Mouse (Mus musculus) layer of hippocampus, adult 18-20 months (tissue): Measurements from ENCODE around the gene Socs7. TPM values are rescaled to one million over a fixed set of nuclear protein-coding genes. Genes with fewer than 3 reads are reported as not detected.

Source experiments
- DNase-seq, 2 experiments: peaks; one replicate each; pipeline ENCODE4 v3.0.0; 2022; ENCODE audit warnings: low spot score in 2 of 2
- total RNA-seq, 2 experiments: library from RNA; stranded (reverse); gene quantifications; 2 replicates each; pipeline ENCODE4 v1.2.3; 2021

The Socs7 gene
- total RNA-seq, 2 experiments from 2014 or later: 81.5 to 85.4 TPM

- peak in 1 of 2 experiments; percentile 48 for DNase-seq
Observed at GRCm38 (mm10) chr11:97338977-97339315, 23.4 kb upstream of the Socs7 start.

- no peak for DNase-seq
Observed at GRCm38 (mm10) chr11:97343175-97343574, 19.2 kb upstream of the Socs7 start.

GRCm38 (mm10) chr11:97343619-97344018, 18.7 kb upstream of the Socs7 start:
- no peak for DNase-seq

DNA sequence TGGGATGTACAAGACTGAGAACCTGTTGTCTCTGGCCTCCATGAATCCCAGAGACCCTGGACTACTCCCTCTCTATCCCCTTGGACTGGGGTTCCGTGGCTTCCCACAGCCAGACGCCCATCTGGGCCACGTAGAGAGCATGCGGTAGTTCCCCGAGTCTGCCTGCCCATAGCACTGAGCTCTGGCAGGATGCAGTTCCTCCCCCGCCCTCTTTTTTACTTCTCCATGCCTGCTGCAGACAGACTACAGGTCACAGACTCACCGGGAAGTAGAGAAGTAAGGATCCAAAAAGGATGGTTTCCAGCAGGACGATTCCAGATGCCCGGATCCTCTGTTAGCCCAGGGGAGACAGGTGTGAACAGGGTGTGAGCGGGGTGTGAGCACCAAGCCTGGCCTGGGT, 16.9 kb upstream of the Socs7 start:
- DNase-seq: no peak

DNA sequence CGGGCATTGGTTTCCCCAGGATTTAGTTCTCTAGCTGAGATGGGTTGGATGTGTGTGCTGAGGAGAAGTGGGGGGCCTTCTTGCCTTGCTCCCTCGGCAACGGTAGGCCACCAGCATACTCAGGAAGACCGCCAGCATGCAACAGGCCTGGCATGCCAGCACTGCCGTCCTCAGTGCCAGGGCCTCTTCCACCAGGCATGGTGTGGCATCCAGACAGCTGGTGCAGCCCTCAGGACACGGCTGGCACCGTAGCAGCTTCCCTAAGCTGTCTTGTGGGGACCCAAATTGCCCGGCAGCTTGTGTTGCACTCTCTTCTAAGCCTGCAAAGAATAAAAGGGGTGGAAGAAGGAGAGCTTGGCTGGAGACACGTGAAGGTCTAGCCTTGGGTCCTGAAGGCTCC, 16.0 kb upstream of the Socs7 start:
- DNase-seq: no peak

DNA sequence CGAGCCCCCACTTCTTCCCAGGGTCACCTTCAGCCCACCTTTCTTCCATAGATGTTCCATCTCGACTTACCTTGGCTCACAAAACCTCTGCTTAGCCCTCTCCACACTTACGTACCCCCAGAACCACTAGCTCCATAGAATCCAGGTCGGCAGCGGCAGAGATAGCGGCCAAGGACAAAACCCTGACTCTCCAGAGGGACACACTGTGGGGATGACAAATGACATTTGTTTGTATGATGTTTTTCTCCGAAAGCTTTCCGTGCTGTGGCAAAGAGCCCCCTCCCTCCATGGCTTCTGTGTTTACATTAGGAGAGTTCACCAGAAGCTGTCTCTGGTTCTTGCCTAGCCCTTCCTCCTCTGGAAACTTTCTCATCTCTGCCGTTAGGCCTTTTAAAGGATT, 15.1 kb upstream of the Socs7 start:
- DNase-seq: no peak

DNA sequence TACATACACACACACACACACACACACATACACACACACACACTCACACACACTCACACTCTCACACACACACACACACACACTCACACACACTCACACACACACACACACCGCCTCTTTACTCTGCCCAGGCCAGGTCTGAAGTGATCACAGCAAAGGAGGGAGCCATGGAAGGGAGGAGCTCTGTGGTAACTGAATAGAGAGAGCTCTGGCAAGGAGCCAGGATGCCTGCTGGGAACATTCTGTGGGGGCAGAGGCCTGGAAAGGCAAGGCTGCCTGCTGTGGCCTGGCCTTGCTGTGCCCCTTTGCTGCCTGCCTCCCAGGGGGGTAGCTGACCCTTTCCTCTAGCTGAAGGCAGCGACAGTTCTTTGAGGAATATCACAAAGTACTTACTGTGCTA, 12.3 kb upstream of the Socs7 start:
- DNase-seq: peak; percentile 52 to 83

DNA sequence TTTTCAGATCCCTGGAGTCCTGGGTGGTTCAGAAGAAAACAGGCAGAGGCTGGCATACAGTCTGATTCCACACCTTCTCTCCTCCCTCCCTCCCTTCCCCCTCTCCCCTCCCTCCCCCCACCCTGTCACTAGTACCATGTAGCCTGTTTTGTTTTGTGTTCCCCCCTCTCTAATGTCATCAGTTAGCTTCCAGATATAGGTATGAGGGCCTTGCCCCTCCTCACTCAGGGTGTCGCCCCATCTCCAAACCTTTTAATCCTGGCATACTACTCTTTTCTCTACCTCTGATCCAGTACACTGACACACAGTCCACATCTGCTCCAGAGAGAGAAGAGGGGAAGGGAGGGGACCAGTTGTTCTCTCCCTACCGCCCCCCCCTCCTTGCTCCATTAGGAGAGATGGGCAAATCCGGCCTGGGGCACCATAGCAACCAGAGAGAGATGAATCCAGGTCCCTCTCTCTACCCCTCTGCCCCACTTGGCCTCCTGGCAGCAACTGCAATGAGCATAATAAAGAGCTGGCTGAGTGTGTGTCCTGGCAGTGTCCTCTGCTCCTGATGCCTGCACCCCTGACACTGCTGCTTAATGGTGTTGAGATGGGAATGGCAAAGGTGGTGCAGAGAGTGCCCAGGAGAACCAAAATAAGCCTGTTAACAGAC, 10.2 kb upstream of the Socs7 start, which contains the start of gene Gpr179:
TSS of gene Gpr179 (minus strand) at position 51 of the 658 bp plus-strand sequence.
- DNase-seq: no peak

DNA sequence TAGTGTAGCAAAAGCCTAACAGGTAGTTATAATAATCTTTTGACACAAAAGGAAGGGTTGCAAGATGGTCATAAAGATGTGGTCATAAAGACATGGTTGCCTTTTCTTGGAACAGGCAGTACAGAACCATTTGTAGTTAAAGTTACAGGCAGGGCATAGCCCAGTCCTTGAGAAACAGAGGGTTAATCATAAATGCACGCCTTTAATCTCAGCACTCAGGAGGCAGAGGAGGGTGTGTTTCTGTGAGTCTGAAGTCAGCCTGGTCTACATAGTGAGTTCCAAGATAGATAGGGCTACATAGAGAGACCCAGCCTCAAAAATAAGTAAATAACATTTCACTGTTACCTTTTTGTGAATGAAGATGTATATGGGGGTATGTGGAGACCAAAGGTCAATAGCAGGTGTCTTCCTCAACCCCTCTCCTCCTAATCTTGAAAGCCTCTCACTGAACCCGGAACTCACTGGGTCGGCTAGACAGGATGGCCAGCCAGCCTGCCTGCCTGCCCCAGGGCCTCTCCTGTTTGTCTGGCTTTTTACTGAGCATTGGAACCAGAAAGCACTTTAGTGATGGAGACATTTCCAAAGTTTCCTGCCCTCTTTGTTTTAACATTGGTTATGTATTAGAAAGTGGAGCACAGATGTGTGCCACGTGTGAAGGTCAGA, 9.3 kb upstream of the Socs7 start:
- DNase-seq: no peak

DNA sequence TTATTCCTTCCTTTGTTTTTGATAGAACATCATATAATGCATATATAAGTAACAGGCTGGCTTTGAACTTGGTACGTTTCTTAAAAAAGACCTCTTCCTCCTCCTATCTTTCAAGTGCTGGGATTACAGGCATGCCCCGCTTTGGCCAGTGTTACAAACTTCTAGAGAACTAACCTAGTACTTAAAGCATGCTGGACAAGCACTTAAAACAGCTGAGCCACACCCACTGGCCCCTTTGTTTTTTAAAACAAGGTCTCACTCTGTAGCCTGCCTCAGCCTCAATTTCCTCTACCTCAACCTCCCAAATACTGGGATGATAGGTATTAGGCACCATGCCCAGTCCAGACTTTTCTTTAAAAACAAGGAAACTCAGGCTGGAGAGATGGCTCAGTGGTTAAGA, 7.7 kb upstream of the Socs7 start:
- no peak for DNase-seq

DNA sequence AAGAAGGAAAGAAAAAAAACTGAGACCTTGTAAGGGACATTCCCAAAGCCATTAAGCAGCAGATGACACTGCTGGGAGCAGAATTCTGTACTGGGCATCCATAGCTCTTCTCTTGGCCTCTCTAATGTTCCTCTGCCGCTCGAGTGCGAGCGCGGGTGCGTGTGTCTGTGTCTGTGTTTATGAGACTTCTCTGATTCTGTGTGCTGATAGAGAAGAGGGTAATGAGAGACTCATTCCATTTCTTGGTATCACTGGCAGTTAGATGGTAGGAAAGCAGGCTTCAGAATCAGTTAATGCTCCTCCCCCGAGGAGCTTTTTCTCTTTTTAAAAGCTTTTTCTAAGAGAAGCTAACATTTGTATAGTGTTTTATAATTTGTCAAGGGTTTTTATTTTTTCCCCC, 7.1 kb upstream of the Socs7 start:
- no peak for DNase-seq

DNA sequence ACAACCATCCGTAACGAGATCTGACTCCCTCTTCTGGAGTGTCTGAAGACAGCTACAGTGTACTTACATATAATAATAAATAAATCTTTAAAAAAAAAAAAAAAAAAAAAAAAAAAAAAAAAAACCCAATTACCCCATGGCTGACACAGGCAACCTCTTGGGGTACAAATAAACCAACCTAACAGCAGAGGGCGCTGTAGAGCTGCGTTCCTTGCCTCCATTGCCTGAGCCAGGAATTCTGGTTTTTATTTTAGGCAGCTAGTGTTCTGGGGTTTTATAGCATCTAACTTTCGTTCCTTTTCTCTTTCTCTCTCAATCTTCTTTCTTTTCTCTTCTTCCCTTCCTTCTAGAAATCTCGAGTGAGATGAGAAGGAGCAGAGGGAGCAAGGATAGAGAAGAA, 4.7 kb upstream of the Socs7 start:
- DNase-seq: peak; percentile 48 to 90

DNA sequence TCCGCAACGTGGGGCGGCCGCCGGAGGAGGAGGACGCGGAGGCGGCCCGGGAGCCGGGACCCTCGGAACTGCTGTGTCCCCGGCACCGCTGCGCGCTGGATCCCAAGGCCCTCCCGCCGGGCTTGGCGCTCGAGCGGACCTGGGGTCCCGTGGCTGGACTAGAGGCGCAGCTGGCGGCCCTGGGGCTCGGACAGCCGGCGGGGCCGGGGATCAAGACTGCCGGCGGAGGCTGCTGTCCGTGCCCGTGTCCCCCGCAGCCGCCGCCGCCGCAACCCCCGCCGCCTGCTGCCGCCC, 245 bp downstream of the Socs7 start:
- DNase-seq: no peak

GRCm38 (mm10) chr11:97362943-97363643, 742 bp downstream of the Socs7 start:
- DNase-seq: no peak

DNA sequence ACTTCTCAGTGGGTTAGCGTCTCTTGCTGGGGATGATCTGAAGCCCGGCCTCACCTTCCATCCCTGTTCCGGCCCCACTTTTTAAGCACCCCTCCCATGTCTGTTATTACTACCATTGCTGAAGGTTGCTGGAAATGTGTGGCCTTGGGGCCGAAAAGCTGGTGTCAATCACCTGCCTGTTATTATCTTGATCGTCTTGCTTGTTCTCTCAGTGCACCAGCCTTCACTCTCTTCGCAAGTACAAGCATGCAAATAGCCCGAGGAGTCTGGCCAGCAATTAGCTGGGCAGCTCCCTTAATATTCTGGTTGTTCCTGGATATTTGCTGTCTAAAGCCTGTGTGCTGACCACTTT, 1.3 kb downstream of the Socs7 start:
- no peak for DNase-seq

DNA sequence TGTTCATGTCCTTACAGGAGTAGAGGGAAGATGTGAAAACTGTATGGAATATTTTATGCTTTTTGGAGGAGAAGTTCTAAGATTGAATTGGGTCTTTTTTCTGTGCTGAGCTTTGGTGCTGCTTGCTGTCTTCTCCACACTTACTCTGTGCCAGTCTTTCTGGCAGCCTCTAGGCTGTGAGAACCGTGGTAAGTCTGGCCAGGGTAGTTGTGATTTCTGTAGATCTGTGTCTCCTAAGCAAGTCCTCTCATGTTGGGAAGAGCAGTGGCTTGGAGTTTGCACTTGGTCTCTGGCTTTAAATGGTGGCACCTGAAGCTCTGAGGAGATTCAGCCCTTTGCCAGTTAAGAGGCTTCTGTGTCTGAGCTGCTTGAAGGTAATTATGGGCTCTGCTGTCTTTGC, 3.2 kb downstream of the Socs7 start:
- no peak for DNase-seq

DNA sequence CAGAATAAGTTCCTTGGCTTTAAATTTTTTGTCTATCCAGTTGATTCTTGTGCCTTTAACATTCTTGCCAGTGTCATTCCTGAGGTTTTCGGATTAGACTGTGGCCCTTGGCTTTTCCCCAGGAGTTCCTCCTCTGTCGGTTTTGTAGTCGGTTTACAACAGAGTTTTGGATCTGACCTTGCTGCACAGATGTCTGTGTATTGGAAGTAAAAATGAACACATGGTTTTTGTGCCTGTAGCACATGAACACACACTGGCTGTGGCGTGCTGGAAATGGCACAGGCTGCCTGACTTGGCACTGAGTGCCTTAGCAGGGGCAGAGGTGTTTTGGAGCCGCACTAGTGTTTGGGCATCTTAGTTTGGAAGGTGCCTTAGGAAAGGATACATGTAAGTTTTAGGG, 6.2 kb downstream of the Socs7 start:
- peak in 1 of 2 experiments; percentile 45 for DNase-seq

- peak; percentile 35 to 53 for DNase-seq
Observed at GRCm38 (mm10) chr11:97370329-97371091, 8.2 kb downstream of the Socs7 start.

GRCm38 (mm10) chr11:97372159-97372864, 10.0 kb downstream of the Socs7 start:
- DNase-seq: no peak

- no peak for DNase-seq
Observed at GRCm38 (mm10) chr11:97373402-97373801, 11.1 kb downstream of the Socs7 start.

DNA sequence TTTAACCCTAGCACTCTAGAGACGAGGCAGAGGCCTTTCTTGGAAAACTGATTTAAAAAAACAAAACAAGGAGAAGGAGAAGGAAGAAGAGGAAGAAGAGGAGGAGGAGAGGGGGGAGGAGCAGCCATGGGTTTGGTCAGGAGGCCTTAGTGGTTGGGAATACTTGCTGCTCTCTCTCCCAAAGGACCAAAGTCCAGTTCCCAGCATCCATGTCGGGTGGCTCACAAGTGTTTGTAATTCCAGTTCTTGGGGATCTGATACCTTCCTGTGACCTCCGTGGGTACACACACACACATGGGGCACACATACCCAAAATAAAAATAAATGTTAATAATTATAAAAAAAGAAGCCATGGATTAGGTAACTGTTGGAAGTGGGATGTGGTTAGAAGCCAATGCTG, 17.7 kb downstream of the Socs7 start:
- no peak for DNase-seq
